8 mouse cellular contexts compared by ENCODE assay signal in the genomic region with DNA sequence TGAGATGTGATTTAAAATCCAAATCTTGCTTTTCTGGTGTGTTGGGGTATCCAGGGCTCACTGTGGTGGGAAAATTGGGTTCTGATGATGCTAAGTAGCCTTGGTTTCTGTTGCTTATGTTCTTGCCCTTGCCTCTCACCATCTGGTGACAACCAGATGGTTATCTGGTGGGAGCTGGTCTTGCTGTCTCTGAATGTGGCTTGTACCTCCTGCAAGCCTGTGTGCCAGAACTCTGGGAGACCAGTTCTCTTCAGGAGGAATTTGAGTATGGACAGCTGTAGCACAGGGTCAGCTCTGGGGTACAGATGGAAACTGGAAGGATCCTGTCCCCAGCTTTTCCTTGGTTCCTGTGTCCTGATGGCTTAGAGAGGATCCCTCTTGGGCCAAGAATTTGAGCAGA.
"Had no signal": no experiment of that assay in that cellular context is flagged by ENCODE, and none has a peak within 500 bp of the region (broad histone marks: within the 10 kb centered on the region; RNA-seq: fewer than 3 reads in every experiment).

No protein-coding gene starts in this region.

- DNase-seq: lung, adult 18-20 months; lung, embryonic 14.5 days; lung, postnatal 10 days; lung, postnatal 4 days; midbrain, embryonic 14.5 days; right cerebral cortex, postnatal 14 days; thymus, adult 2 months; thymus, postnatal 4 days had no signal
